Mouse (Mus musculus) hindlimb bud, embryonic 11.5 days (tissue): ENCODE data around the gene Mthfd1l.

Experiments used
- DNase-seq: peaks from one replicate; pipeline ENCODE4 v3.0.0-alpha.2; 2012; ENCODE audit warnings: low read depth, low spot score; ENCODE audit errors: extremely low spot score

The Mthfd1l gene

GRCm38 (mm10) chr10:3976623-3977010, 3.7 kb downstream of the Mthfd1l start:
- DNase-seq, result no peak

DNA sequence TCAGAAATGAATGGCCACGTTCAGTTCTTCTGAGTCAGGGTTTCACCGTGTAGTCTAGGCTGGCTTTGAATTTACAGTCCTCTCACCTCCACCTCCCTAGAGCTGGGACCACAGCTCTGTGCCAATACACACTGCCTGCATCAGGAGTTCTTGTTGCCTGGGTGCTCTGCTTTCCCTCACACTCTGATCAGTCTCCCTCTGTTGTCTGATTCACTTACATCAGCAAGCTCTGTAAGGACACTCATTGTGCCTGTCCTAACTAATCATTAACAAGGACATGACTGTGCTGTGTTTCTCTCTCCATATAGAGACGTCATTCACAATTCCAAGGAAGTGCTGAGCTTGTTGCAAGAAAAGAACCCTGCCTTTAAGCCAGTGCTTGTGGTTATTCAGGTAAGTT, 5.4 kb downstream of the Mthfd1l start:
- no peak for DNase-seq

GRCm38 (mm10) chr10:3978792-3979488, 6.0 kb downstream of the Mthfd1l start:
- DNase-seq, result no peak

- DNase-seq, result no peak
These were observed 7.3 kb downstream of the Mthfd1l start for GRCm38 (mm10) chr10:3980231-3980630.

GRCm38 (mm10) chr10:3990295-3990883, 17.5 kb downstream of the Mthfd1l start:
- no peak for DNase-seq

- no peak for DNase-seq
These were observed 20.6 kb downstream of the Mthfd1l start for GRCm38 (mm10) chr10:3993365-3994102.

GRCm38 (mm10) chr10:3995277-3995676, 22.4 kb downstream of the Mthfd1l start:
- no peak for DNase-seq

DNA sequence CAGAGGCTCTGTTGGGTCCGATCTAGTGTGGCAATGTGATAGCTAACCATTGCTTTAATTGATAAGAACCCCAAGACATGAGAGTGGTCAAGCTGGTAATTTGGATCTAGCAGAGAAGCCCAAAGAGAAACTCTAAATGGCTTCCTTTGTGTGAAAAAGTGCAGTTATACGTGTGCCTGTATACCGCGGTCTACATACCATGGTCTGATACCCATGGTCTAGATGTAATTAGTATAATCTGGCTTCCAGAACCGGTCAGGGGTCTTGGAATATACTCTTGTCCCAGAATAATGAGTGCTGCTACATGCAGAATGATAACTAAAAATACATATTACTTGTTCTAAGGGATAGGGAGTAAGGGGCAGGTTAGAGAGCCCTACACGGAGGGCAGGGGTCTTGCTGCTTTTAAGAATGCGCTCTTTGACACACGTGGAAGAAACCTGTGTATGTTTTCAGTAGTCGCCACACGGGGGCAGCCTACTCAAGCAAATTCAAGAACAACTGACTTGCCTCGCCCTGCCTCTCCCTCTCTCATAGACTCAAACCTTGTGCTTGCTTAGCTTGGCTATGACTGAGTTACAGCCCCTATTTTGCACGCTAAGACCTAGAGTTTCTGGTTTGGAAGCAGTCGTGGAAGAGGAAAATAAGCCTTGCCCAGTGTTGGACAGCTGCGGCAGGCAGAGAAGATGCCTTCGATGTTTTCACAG, 23.4 kb downstream of the Mthfd1l start:
- DNase-seq, result peak; percentile 37

DNA sequence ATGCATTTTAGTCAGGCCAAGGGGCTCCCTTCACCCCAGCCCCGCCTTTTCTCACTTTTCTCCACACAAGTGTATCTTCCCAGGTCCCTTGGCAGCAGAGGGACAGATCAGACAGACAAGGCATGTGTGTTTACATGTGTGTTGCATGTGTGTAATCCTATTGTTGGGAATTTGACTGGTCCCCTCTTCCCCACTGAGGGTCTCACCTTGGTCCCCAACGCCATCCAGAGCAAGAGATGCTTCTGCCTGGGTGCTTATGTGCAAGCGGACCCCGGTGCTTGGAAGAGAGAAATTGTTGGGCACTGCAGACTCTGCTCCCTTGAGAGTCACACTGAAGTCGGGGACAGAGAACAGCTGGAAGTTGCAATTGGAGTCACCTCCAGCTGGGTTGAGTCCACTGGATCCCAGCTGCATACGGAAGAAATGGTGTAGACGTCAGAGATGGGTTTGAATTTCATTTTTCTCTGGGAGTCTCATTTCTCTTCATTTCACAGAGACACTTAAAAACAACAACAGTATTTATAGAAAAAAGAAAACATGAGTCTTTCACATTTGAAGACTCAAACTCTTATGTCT, 25.0 kb downstream of the Mthfd1l start:
- no peak for DNase-seq

GRCm38 (mm10) chr10:4002711-4003110, 29.8 kb downstream of the Mthfd1l start:
- no peak for DNase-seq

GRCm38 (mm10) chr10:4005191-4005590, 32.3 kb downstream of the Mthfd1l start:
- DNase-seq, result no peak

DNA sequence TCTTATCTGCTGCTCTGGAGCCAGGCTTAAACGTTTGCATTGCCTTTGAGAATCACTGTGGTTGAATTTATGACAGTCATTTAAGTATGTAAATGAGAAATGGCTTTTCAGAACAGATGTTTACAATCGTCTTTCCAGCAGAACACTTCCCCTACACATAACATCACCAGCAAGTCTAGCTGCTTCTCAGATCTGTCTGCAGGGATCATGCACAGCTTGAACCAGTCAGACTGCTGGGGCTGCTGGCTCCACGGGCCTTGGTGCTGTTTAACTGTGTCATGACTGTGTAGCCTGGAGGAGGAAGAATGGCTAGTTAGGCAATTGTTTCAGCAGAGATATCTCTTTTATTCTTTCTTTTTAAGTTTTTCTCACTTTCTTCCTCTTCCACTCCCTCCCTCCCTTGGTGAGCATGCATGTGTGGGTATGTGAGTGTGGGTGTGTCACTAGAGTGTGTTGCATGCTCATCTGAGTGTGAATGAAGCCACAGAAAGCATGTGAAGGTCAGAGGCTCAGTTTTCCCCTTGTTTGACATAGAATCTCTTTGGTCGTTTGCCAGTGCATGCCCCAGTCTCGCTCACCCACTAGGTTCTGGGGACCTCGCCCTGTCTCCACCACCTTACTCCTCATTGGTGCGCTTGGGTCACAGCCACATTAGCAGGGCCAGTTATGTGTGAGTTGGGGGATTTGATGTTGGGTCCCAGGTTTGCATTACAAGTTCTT, 33.5 kb downstream of the Mthfd1l start:
- no peak for DNase-seq

DNA sequence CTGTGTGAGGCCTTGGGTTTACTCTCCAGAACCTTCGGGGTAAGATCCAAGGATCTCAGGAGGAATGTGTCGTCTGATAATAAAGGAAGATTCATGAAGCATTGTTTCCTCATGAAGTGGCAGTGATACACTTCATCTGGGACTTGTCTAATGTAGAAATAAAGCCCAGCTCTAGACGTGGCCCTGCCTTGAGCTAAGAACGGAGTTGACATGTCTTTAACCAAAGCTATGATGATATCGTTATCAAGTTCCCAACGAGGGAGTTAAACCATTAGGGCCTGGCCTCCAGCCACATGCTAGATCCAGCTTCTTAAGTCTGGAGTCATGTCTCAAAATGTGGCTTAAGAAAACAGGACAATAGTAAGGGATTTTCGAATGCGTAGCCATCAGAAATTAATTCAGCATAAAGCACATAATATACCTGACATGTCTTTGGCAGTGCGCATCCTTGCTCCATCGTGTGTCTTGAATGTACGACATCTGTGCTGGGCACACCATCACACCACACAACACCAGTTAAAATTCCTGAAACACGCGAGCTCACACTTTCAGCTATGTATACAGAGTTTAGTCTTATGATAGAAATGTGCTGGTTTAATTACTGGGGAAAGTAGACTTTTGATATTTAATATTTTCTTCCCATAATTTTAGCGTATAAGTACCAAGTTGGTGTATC, 49.8 kb downstream of the Mthfd1l start:
- no peak for DNase-seq

- DNase-seq, result no peak
These were observed 53.7 kb downstream of the Mthfd1l start for GRCm38 (mm10) chr10:4026616-4027015.

DNA sequence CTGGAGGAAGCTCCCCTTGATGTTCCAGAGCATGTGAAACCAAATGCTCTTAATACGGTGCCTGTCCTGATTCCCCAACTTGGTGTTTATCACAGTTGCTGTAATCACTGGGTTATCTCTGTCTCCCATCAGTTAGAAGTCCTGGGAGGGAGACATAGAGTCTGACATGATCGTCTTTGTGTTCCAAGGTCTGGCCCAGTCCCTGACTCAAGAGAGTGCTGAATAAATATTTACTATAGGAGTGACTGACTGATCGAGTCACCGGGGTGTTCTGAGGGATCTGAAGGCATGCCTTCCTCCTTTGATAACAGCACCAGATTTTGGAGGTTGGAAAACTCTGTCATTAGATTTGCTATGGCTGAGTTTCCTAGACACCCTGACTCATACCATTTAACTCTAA, 54.5 kb downstream of the Mthfd1l start:
- DNase-seq, result no peak

DNA sequence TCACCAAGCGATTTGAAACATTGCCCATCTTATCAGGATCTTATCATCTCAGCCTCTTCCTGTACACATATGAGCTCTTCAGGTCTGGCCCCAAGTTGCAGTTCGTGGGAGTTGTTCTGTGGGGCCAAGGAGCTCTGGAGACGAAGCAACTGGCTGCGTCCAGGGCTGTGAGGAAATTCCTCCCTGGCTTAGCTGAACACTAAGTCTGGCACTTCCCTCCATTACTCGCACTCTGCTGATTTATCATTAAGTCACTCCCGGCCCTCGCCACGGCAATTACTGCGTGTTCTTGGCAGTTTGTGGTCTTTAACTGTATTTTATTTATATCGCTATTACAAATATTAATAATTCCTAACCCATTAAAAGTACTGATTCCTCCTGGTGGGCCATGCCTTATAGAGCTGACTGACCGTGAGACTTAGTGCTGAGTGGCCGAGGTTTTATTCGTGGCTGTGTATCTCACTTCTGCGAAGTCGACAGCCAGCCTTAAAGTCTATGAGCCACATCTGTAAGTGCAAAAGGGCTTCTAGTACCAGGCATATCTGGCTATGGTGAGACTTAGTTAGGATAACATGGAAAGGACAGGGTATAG, 56.0 kb downstream of the Mthfd1l start:
- no peak for DNase-seq

- no peak for DNase-seq
These were observed 60.8 kb downstream of the Mthfd1l start for GRCm38 (mm10) chr10:4033761-4034160.

DNA sequence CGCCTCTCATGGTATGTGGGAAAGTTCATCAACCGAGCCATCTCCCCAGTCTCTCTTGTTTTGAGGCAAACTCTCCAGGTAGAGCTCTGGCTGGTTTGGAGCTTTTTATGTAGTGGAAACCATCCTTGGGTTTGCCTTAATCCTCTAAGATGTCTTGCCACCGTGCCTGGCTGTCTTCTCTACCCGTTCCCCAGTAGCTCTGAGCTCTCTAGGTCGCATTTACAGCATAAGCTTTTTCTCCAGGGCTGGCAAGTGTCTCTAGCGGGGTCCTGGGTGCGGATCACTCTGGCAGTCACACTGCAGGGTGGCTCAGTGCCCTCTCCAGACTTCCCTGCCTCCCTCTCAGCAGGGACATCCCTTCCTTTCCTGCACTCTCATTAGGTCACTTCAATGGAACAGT, 63.6 kb downstream of the Mthfd1l start:
- no peak for DNase-seq

- DNase-seq, result no peak
These were observed 64.1 kb downstream of the Mthfd1l start for GRCm38 (mm10) chr10:4037066-4037465.

- DNase-seq, result no peak
These were observed 65.7 kb downstream of the Mthfd1l start for GRCm38 (mm10) chr10:4038576-4038975.
